ENCODE assay signal across 8 mouse cellular contexts in the genomic region with DNA sequence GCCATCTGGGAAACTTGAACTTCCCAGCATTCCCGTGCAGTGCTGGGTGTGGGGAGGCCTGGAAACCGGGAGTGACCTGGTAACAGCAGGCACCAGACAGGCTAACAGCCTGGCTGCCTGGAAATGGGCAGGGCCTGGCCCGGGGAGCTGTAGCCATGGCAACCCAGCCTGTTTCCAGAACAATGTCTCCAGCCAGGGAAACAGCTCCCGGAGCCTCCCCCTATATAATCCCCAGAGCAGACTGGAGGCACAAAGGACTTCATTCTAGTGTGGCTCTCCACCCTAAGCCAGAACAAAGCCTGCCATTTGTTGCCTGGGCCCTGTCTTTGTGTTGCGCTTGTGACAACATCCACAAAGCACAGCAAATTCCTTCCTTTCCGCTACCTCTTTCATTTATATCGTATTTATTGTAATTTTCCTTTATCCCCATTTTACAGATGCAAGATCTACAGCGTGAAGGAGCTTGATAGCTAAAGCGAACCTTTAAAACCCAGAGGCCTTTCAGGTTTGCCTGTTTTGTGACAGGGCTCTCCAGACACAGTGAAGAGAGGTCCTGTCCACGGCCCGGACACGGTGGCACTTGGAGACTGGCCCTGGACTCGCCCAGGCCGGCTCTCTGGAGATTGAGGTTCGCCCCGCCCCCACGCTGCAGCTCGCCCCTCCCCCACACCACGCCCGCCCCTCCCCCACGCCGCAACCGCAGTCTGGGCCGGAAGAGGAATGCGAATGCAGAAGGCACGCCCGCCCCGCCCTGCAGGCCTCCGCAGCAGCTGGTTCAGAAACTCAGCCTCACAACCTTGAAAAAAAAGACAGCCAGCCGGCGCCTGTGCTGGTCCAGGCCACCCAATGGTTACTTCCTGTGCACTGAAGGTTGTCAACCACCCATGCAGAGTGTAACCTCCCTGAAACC. TPM values are rescaled to one million over a fixed set of nuclear protein-coding genes. Genes with fewer than 3 reads are reported as not detected.
A peak's percentile ranks its signal among the peaks of the same experiment; 100 is the strongest.
DNase-seq lines count a peak whose midpoint lies in the region; ATAC-seq and TF ChIP-seq lines count a peak whose summit lies in the region.

No protein-coding gene starts in this region.

- no peak for TF ChIP-seq CTCF in hindbrain, postnatal 0 days (IDR thresholded peaks at IDR 0.05; ENCODE audit: low read depth)

- no peaks in the 10 kb centered on the region for H3K36me3 ChIP-seq in hindbrain, postnatal 0 days (ENCODE audit: insufficient read depth, low read length)
- H3K36me3 ChIP-seq in macrophage (ENCODE audit: inconsistent target), result no peaks in the 10 kb centered on the region

- WGBS in hindbrain, postnatal 0 days, result 4% methylated on average over 31 of the region's 31 CpGs
- WGBS in macrophage (ENCODE audit: missing documents), result 34% methylated on average over 26 of the region's 31 CpGs

- peak overlapping the region; percentile 33 for H3K4me2 ChIP-seq in hindbrain, postnatal 0 days (ENCODE audit: low read depth, low read length)

- no peak overlapping the region; the same call in 1 of the 2 replicates for H3K9ac ChIP-seq in hindbrain, postnatal 0 days (replicated peaks; ENCODE audit: low read length)

- H3K27ac ChIP-seq in hindbrain, postnatal 0 days, result peak overlapping the region; percentile 94
- H3K27ac ChIP-seq in macrophage, result 0 out of 2 replicates have a peak overlapping the region, but pooled peaks have one; percentile 5

- peak; percentile 78 for ATAC-seq in hindbrain, postnatal 0 days

- no peaks in the 10 kb centered on the region for H3K27me3 ChIP-seq in hindbrain, postnatal 0 days (ENCODE audit: insufficient read depth, low read length)

- no peak overlapping the region for H3K4me3 ChIP-seq in hindbrain, postnatal 0 days (ENCODE audit: low read length)
- no peak overlapping the region for H3K4me3 ChIP-seq in macrophage (ENCODE audit: inconsistent target)

- H3K79me2 ChIP-seq in macrophage (ENCODE audit: inconsistent target), result no peaks in the 10 kb centered on the region

- H3K9me3 ChIP-seq in hindbrain, postnatal 0 days (ENCODE audit: low read length), result no peaks in the 10 kb centered on the region

- peaks cover 21% of the 10 kb centered on the region for H3K4me1 ChIP-seq in hindbrain, postnatal 0 days (ENCODE audit: insufficient read depth, low read length)

- DNase-seq in adrenal gland, adult (ENCODE audit: inconsistent age in 2 of 2, low spot score in 1 of 2), result peak; percentile 84 to 92
- peak; percentile 95 for DNase-seq in embryo, embryonic 10.5 days (ENCODE audit: low spot score)
- DNase-seq in gastrocnemius, adult 8-10 months (ENCODE audit: low spot score in 2 of 2), result peak; percentile 68 to 77
- DNase-seq in hindbrain, postnatal 0 days (ENCODE audit: low spot score), result peak; percentile 92
- DNase-seq in left cerebral cortex, adult 8-10 months (ENCODE audit: low spot score in 2 of 2), result peak; percentile 57 to 90
- DNase-seq in right cerebral cortex, adult 18-20 months, result peak; percentile 84
- peak; percentile 51 to 62 for DNase-seq in urinary bladder, adult 18-20 months (ENCODE audit: low spot score in 2 of 2)

RNA-seq across cellular contexts. Expression of a gene that starts 35.4 kb away (rescaled TPM):
- 10 to 100 TPM; 35.7 to 46.2 (median 42.5) TPM for total RNA-seq in gastrocnemius, adult 8-10 months (2022)
- total RNA-seq in hindbrain, postnatal 0 days (2014; rRNA removed), result 39.4 and 42.8 TPM in 2 replicates
- 22.9 and 25.6 TPM in 2 replicates for polyA plus RNA-seq in hindbrain, postnatal 0 days (2015; fragmentation: Nextera tagmentation; extraction: Ambion mirVana)
- total RNA-seq in left cerebral cortex, adult 8-10 months (2022), result 100 to 1,000 TPM in 2 of 4 experiments, 10 to 100 TPM in 2; 94.0 to 124 (median 106) TPM
- total RNA-seq in macrophage (2018; cell fraction: chromatin; rRNA removed), result 100 to 1,000 TPM in 18 of 26 experiments, 10 to 100 TPM in 8; 42.6 to 322 (median 177) TPM
- 10 to 100 TPM in 25 of 26 experiments, 1 to 10 TPM in 1; 4.6 to 80.8 (median 41.8) TPM for total RNA-seq in macrophage (2018; cell fraction: cytosol; rRNA removed)
- total RNA-seq in macrophage (2018; cell fraction: nucleus; rRNA removed), result 100 to 1,000 TPM in 12 of 26 experiments, 10 to 100 TPM in 14; 27.4 to 183 (median 95.2) TPM
- 12.0 to 34.6 TPM (median 17.1 TPM) in 3 replicates for polyA plus RNA-seq in macrophage (2018)

RNA-seq across cellular contexts. Expression of a gene that starts 55.2 kb away (rescaled TPM):
- not detected for total RNA-seq in gastrocnemius, adult 8-10 months (2022)
- not detected in 2 replicates for total RNA-seq in hindbrain, postnatal 0 days (2014; rRNA removed)
- polyA plus RNA-seq in hindbrain, postnatal 0 days (2015; fragmentation: Nextera tagmentation; extraction: Ambion mirVana), result not detected in 2 replicates
- total RNA-seq in left cerebral cortex, adult 8-10 months (2022), result not detected
- total RNA-seq in macrophage (2018; cell fraction: chromatin; rRNA removed), result not detected
- total RNA-seq in macrophage (2018; cell fraction: cytosol; rRNA removed), result not detected
- not detected for total RNA-seq in macrophage (2018; cell fraction: nucleus; rRNA removed)
- polyA plus RNA-seq in macrophage (2018), result not detected in 3 replicates
